Mouse (Mus musculus) embryonic facial prominence, embryonic 10.5 days (tissue): ENCODE data around the gene Ryr2. TPM values are rescaled to one million over a fixed set of nuclear protein-coding genes. Genes with fewer than 3 reads are reported as not detected.

Experiments used
- DNase-seq: peaks from one replicate; pipeline ENCODE4 v3.0.0-alpha.2; 2017; ENCODE audit warnings: low spot score
- H3K27ac ChIP-seq: fragments of 300-500 bp; sonication (generic); replicated peaks from 2 replicates; pipeline ENCODE4 v1.5.1; 2016; ENCODE audit warnings: mild to moderate bottlenecking
- H3K27me3 ChIP-seq: fragments of 300-500 bp; sonication (generic); replicated peaks from 2 replicates; pipeline ENCODE4 v1.6.1; 2016; ENCODE audit warnings: low read depth, mild to moderate bottlenecking; ENCODE audit not compliant: poor library complexity, severe bottlenecking
- H3K36me3 ChIP-seq: fragments of 300-500 bp; sonication (generic); replicated peaks from 2 replicates; pipeline ENCODE4 v1.6.1; 2016; ENCODE audit warnings: mild to moderate bottlenecking, moderate library complexity
- H3K4me1 ChIP-seq: fragments of 300-500 bp; sonication (generic); 2 replicates; pipeline ENCODE4 v1.6.1; 2016
- H3K4me3 ChIP-seq: fragments of 300-500 bp; sonication (generic); 2 replicates; pipeline ENCODE4 v1.5.1; 2016; ENCODE audit warnings: mild to moderate bottlenecking, moderate library complexity
- H3K9me3 ChIP-seq: fragments of 300-500 bp; sonication (generic); 2 replicates; pipeline ENCODE4 v1.6.1; 2016; ENCODE audit warnings: mild to moderate bottlenecking
- WGBS: fragments of 180-500 bp; shearing (Covaris S2); methylation state at CpG from one replicate; pipeline ENCODE4 v1.1.7; 2016; 5-methylcytosine and 5-hydroxymethylcytosine counted together
- polyA plus RNA-seq: library from polyadenylated mRNA; unstranded; fragments of >200 nt; fragmentation: Nextera tagmentation; extraction: Ambion mirVana; gene quantifications from 2 replicates; pipeline ENCODE4 v1.2.1, GENCODE M21; 2016

Gene Ryr2
- polyA plus RNA-seq, 1 experiment from 2014 or later = 0.14 TPM

DNA sequence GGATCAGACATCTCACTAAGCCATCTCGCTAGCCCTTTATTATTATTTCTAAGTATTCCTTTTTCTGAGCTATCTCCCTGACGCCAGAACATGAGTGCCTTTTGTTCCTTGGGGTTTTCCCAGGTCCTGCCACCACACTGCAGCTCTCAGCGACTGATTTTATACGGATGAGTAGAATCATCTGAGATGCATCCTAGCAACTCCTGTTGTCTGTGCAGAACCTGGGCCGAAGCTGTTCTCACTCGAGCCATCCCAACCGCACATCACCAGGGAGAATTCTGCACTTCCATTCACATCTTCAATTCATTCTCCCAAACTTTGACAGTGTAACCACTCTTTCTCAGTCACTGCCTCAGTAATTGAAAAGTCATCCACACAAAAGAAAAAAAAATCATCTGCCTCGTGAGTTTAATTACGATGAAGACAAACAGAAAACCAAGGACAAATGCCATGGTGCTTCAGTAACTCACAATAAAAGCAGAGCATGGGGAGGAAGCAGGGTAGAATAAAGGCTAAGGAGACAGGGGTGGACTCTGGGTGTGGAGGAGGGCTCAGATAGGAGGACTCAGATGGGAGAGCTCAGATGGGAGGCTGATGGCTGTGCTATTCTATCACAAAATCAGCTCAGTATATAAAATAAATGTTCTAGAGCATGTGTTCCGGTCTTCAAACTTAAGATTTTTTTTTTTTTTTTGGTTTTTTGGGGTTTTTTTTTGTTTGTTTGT lies 226.1 kb downstream of the Ryr2 start:
- Histone ChIP-seq H3K27ac (no peak overlapping the region), H3K36me3 (no peaks in the 10 kb centered on the region), H3K27me3 (no peaks in the 10 kb centered on the region), H3K4me3 (no peak overlapping the region), H3K4me1 (no peaks in the 10 kb centered on the region), H3K9me3 (no peaks in the 10 kb centered on the region)
- 82% methylated on average over 10 of the region's 10 CpGs for WGBS
- DNase-seq = no peak

DNA sequence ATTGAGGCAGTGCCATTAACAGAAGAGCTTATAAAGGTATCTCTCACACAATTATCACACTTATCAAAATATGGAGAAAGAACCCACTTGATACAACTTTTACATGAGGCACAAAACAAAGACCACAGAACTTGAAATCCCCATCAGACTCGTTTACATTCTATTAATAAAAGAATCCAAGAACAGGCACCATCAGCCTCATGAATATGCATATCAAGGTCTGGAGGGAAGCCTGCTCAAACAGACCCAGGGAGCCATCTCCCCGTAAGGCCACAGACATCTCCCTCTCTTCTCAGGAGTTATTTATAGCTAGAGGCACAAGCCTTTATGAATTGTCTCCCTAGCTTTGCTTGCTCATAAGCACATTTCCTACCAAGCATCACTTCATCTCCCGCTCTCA lies 227.7 kb downstream of the Ryr2 start:
- WGBS = 81% methylated on average over 3 of the region's 3 CpGs
- no peaks in the 10 kb centered on the region for H3K4me1 ChIP-seq
- H3K36me3 ChIP-seq = no peaks in the 10 kb centered on the region

DNA sequence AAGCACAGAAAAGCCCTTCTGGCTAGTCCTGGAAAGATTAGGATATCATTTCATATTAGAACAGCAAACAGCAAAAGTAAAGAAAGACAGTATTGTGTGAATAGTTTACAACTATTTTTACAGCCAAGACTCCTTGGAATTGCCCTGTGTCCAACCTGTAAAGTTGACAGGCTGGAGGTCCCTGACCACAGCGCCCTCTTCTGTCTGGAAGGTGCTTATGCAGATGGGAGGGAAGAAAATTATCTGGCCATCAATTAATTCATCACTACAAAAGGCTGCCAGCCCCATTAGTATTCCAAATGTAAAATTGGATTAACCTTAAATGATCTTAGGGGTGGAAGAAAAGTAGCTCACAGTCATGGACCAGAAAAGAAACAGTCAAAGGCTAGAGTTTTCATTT lies 231.9 kb downstream of the Ryr2 start:
- WGBS = 5% methylated on average over 1 of the region's 1 CpGs
- H3K4me3 ChIP-seq = no peak overlapping the region
- H3K36me3 ChIP-seq = no peaks in the 10 kb centered on the region
- no peak for DNase-seq
- H3K27me3 ChIP-seq = no peaks in the 10 kb centered on the region
- H3K9me3 ChIP-seq = no peaks in the 10 kb centered on the region
- H3K27ac ChIP-seq = no peak overlapping the region
- H3K4me1 ChIP-seq = no peaks in the 10 kb centered on the region

More for the DNA sequence above, 227.7 kb downstream of the Ryr2 start:
- DNase-seq = no peak
- H3K4me3 ChIP-seq = no peak overlapping the region
- no peaks in the 10 kb centered on the region for H3K9me3 ChIP-seq
- no peaks in the 10 kb centered on the region for H3K27me3 ChIP-seq
- no peak overlapping the region for H3K27ac ChIP-seq

DNA sequence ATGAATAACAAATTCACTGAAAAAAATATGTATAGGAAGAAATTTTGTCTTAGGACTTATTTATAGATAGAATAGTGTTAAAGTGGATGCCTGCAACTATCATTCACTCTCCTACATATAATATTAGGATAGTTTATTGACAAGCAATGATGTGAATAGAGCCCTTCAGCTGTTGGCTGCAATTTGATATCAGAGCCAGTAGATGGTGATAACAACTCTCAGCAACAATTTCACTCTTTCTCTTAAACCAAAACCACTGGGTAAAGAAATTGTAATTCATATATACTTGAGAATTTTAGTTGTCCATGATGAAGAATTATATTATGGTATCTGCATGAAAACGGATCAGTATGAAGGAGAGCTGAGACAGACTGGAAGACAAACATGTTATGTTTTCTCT lies 236.8 kb downstream of the Ryr2 start:
- Histone ChIP-seq H3K36me3 (no peaks in the 10 kb centered on the region), H3K27me3 (no peaks in the 10 kb centered on the region), H3K4me1 (no peaks in the 10 kb centered on the region), H3K27ac (no peak overlapping the region), H3K9me3 (no peaks in the 10 kb centered on the region), H3K4me3 (no peak overlapping the region)
- no peak for DNase-seq
- WGBS = 77% methylated on average over 1 of the region's 1 CpGs

DNA sequence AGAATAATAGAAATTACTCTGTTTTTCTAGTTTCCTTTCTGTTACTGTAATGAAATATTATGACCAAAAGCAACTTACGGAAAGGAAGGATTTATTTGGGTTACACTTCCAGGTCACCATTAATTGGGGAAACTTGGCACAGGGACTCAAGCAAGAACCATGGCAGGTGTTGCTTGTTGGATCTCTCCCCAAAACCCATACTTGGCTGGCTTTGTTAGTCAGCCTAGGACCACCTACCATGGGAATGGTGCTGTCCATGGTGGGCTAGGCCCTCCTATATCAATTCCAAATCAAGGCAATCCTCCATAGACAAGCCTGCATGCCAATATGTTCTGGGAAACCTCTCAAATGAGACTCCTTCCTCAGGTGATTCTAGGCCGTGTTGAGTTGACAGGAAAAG lies 237.3 kb downstream of the Ryr2 start:
- H3K27me3 ChIP-seq = no peaks in the 10 kb centered on the region
- H3K9me3 ChIP-seq = no peaks in the 10 kb centered on the region
- no peak for DNase-seq
- no peaks in the 10 kb centered on the region for H3K4me1 ChIP-seq
- no peak overlapping the region for H3K4me3 ChIP-seq
- WGBS = 84% methylated on average over 2 of the region's 2 CpGs
- no peaks in the 10 kb centered on the region for H3K36me3 ChIP-seq
- no peak overlapping the region for H3K27ac ChIP-seq

DNA sequence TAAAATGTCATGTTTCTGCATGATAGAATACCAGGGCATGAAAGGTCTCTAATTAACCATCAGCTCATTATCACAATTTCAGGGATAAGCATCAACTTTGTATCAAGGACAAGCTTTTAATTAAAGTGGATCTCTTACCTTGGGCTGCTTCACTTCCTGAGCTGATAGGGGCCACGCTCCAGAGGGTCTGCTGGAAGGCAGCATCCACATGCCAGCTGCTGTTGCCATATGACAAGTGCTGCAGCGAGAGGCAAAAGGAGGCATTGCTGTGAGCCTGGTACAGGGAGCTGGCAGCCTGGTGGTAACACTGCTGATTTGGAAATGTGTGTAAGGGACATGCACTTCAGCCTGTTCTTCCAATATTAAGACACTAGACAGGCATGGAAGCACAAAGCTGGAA lies 237.8 kb downstream of the Ryr2 start:
- H3K9me3 ChIP-seq = no peaks in the 10 kb centered on the region
- no peaks in the 10 kb centered on the region for H3K4me1 ChIP-seq
- no peaks in the 10 kb centered on the region for H3K27me3 ChIP-seq
- no peaks in the 10 kb centered on the region for H3K36me3 ChIP-seq
- 77% methylated on average over 2 of the region's 2 CpGs for WGBS
- DNase-seq = no peak
- H3K4me3 ChIP-seq = no peak overlapping the region
- no peak overlapping the region for H3K27ac ChIP-seq

DNA sequence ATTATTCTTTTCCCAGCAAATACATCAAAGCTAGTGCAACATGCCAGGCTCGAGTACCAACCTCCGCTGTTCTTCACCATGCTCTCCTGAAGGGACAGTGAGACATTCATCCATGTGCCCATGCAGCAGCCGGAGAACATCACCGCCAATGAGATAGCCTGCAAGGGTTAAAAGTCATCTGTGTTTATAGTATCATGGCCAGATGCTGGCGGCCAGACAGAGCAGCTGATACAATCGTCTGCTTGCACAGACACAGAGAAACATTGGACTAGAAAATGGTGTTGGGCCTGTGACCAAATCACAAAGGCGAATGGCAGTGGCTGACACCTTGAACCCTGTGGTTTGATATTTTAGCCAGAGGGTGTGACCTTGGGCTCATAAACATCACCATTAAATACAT lies 238.7 kb downstream of the Ryr2 start:
- 82% methylated on average over 7 of the region's 7 CpGs for WGBS
- no peak for DNase-seq
- Histone ChIP-seq H3K4me1 (no peaks in the 10 kb centered on the region), H3K27me3 (no peaks in the 10 kb centered on the region), H3K9me3 (no peaks in the 10 kb centered on the region), H3K4me3 (no peak overlapping the region), H3K27ac (no peak overlapping the region), H3K36me3 (no peaks in the 10 kb centered on the region)

DNA sequence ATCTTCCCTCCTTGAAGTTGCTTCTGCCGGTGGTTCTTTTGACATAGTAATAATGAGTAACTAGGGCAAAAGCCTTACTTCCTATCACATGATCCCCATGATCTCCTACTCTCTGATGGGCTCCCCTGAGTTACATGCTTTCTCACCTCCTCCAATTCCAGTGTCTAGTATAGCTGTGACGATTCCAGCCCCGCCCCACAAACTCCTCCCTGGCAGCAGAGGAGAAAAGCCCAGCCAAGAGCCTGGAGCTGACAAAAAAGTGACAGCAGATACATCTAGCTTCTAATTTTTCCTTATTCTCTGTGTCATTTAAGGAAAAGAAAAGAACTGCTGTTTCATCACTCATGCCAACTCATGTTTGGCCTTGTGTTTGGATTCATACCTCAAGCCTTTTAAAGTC lies 241.5 kb downstream of the Ryr2 start:
- H3K36me3 ChIP-seq = no peaks in the 10 kb centered on the region
- H3K27me3 ChIP-seq = no peaks in the 10 kb centered on the region
- no peaks in the 10 kb centered on the region for H3K4me1 ChIP-seq
- no peaks in the 10 kb centered on the region for H3K9me3 ChIP-seq
- H3K27ac ChIP-seq = no peak overlapping the region
- no peak overlapping the region for H3K4me3 ChIP-seq
- no peak for DNase-seq
- WGBS = 89% methylated on average over 3 of the region's 3 CpGs

DNA sequence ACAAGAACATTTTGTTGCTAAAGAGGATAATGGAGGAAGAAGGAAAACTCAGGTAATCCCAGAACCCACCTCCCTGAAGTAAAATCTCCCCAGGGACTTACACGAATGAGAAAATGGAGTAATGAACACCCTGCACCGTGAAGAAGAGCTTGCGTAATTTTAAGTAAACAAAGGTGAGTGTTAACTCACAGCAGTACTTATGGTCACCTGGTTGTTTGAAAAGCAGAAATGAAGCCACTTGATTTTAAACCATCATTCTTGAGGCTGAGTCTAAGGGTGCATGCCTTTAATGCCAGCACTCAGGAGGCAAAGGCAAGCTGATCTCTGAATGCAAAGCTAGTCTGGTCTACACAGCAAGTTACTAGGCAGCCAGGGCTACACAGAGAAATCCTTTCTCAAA lies 255.1 kb downstream of the Ryr2 start:
- H3K36me3 ChIP-seq = no peaks in the 10 kb centered on the region
- H3K27me3 ChIP-seq = no peaks in the 10 kb centered on the region
- no peak overlapping the region for H3K4me3 ChIP-seq
- WGBS = 86% methylated on average over 3 of the region's 3 CpGs
- no peaks in the 10 kb centered on the region for H3K4me1 ChIP-seq
- DNase-seq = no peak
- H3K9me3 ChIP-seq = no peaks in the 10 kb centered on the region
- H3K27ac ChIP-seq = no peak overlapping the region

DNA sequence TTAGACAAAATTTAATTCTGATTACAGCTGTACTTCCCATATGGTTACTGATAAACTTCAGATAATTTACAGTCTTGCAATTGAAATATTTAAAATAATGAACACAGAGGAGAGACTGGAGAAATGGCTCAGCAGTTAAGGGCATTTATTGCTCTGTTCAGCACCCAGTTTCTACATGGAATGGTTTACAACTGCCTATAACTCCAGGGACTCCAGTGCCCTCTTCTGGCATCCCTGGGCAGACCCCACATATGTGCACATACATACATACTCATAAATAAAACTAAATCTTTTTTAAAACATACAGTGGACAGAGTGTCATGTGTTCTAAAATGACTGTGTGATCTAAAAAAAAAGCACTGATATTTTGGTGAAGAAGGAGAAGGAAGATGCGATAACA lies 262.9 kb downstream of the Ryr2 start:
- WGBS = 85% methylated on average over 1 of the region's 1 CpGs
- Histone ChIP-seq H3K36me3 (no peaks in the 10 kb centered on the region), H3K9me3 (no peaks in the 10 kb centered on the region), H3K4me1 (no peaks in the 10 kb centered on the region), H3K27ac (no peak overlapping the region), H3K4me3 (no peak overlapping the region), H3K27me3 (no peaks in the 10 kb centered on the region)
- no peak for DNase-seq

DNA sequence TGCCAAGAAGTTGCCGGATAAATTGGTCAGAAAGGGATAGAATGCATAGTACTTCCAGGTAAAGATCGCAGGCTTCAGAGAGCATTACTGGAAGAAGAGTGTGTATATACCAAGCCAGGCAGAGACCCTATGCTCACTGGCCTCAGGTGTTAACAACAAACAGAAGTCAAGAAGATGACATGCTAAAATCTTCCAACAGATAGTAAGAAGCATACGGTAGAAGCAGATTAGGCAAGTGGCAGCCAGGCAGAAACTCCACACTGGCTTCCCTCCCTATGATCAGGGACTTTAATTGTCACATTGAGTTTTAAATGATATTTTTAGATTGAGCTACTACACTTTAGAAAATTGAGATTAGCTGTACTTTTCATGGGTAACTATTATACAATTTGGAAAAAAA lies 268.9 kb downstream of the Ryr2 start:
- H3K9me3 ChIP-seq = no peaks in the 10 kb centered on the region
- DNase-seq = no peak
- 94% methylated on average over 3 of the region's 3 CpGs for WGBS
- no peaks in the 10 kb centered on the region for H3K27me3 ChIP-seq
- no peak overlapping the region for H3K4me3 ChIP-seq
- no peaks in the 10 kb centered on the region for H3K4me1 ChIP-seq
- H3K27ac ChIP-seq = no peak overlapping the region
- no peaks in the 10 kb centered on the region for H3K36me3 ChIP-seq

DNA sequence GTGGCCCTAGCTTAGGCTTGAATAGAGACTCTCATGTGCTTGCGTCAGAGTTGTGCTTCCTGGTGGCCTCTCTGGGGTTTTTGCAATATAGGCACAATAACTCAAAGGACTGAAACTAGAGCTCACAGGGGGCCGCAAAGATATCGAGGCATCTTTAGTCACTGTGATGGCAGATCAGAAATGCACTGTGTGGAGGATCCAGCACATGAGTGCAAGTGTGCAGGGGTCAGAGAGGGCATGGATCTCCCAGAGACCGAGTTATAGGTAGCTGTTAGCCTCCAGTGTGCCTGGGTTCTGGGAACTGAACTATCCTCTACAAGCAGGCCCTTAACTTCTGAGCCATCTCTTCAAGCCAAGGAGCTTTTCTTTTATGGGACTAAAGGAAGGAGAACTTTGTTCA lies 269.6 kb downstream of the Ryr2 start:
- Histone ChIP-seq H3K27me3 (no peaks in the 10 kb centered on the region), H3K4me1 (no peaks in the 10 kb centered on the region), H3K9me3 (no peaks in the 10 kb centered on the region), H3K27ac (no peak overlapping the region), H3K36me3 (no peaks in the 10 kb centered on the region), H3K4me3 (no peak overlapping the region)
- DNase-seq = no peak
- WGBS = 89% methylated on average over 4 of the region's 4 CpGs

DNA sequence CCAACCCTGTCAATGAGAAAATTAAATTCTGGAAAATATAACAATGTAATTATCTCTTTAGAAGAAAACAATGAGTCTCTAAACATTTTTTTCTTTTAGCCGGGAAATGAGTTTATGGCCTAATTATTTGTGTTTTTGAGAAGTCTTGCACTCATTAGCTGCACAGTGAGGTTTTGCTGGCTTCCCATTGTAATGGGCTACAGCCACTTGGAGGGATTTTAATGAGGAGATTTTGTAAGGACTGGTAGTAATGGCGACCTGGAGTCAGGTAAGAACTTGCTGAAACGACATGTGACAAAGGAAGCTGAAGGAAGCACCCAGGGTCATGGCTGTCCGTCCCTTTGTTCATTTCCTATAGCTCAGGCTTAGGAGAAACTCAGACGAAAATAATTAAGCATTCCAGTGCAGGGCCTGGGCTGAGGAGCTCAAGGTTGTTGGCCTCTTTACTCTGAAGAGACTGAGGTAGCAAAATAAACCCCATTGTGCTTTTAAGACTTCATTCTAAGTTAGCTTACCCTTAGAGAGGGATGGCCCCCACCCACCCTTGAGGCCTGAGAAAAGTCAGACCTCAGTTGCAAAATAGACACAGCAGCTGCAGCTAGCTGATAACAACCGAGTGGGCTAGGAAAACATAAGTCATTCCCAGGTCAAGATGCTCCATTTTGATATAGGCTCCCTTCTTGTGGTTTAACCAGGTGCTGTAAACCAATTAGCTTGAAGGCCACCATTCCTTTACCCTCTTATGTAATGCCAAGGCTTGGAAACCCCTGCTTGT lies 270.3 kb downstream of the Ryr2 start:
- WGBS = 57% methylated on average over 6 of the region's 6 CpGs
- Histone ChIP-seq H3K4me3 (no peak overlapping the region), H3K36me3 (no peaks in the 10 kb centered on the region), H3K9me3 (no peaks in the 10 kb centered on the region), H3K27ac (0 out of 2 replicates have a peak overlapping the region, but pooled peaks have one; percentile 19), H3K27me3 (no peaks in the 10 kb centered on the region), H3K4me1 (no peaks in the 10 kb centered on the region)
- DNase-seq = no peak
